Mouse (Mus musculus) testis, adult 2 months (tissue): ENCODE measurements at regions not wholly inside any gene's neighbourhood (a gene's known extent, or its start where the extent isn't known, plus 50 kb on each side); places are given as distances from the start of the nearest gene placed in this dataset.

ENCODE experiments used
- CTCF ChIP-seq: fragments of 200-500 bp; IDR thresholded peaks from 2 replicates; pipeline ENCODE4 v1.5.1; 2012; ENCODE audit warnings: low read depth, mild to moderate bottlenecking, inconsistent platforms, low read length, moderate library complexity; ENCODE audit not compliant: control insufficient read depth, insufficient read depth, insufficient replicate concordance
- POLR2A ChIP-seq: fragments of 200-500 bp; IDR thresholded peaks from 2 replicates; pipeline ENCODE4 v1.6.1; 2012; ENCODE audit warnings: low read depth, mild to moderate bottlenecking, inconsistent platforms, low read length, moderate library complexity; ENCODE audit not compliant: control insufficient read depth

GRCm38 (mm10) chr13:5726446-5726845 lies 134.8 kb upstream of the Klf6 start:
- TF ChIP-seq POLR2A, result no peak
- TF ChIP-seq CTCF, result no peak
